Mouse (Mus musculus) lung, postnatal 0 days (tissue): ENCODE data around the gene Kctd13.
A peak's percentile ranks its signal among the peaks of the same experiment; 100 is the strongest.

Experiments used
- CTCF ChIP-seq: IDR thresholded peaks from 2 replicates; pipeline ENCODE4 v1.5.1; 2016; ENCODE audit warnings: antibody characterized with exemption, mild to moderate bottlenecking
- EP300 ChIP-seq: IDR thresholded peaks from 2 replicates; pipeline ENCODE4 v1.6.1; 2016; ENCODE audit warnings: antibody characterized with exemption, mild to moderate bottlenecking, control low read depth

- TF ChIP-seq CTCF (peak; percentile 74), EP300 (no peak)
Measured at GRCm38 (mm10) chr7:126963548-126964286, 35.0 kb downstream of the Kctd13 start.
